Mouse (Mus musculus): ENCODE measurements around the gene Grk1.

GRCm38 (mm10) chr8:13406011-13406410 is 1.1 kb downstream of the Grk1 start:
- TF ChIP-seq POLR2A (IDR thresholded peaks at IDR 0.05; ENCODE audit: low read depth, low read length), result no peak
- no peak for TF ChIP-seq CTCF (IDR thresholded peaks at IDR 0.05; ENCODE audit: borderline replicate concordance, insufficient read depth, low read length)
